Mouse (Mus musculus) adrenal gland, adult 8-10 months (tissue): ENCODE results near the gene Dscaml1. TPM values are rescaled to one million over a fixed set of nuclear protein-coding genes. Genes with fewer than 3 reads are reported as not detected.

Experiments used
- DNase-seq: peaks from one replicate; pipeline ENCODE4 v3.0.0; 2022
- total RNA-seq, 4 experiments: library from RNA; stranded (reverse); gene quantifications; 2 replicates each; pipeline ENCODE4 v1.2.4; 2022

The Dscaml1 gene
- total RNA-seq, 4 experiments from 2014 or later: 1.7 to 3.7 (median 2.6) TPM

GRCm38 (mm10) chr9:45787071-45787470, 360.6 kb downstream of the Dscaml1 start:
- DNase-seq: no peak

DNA sequence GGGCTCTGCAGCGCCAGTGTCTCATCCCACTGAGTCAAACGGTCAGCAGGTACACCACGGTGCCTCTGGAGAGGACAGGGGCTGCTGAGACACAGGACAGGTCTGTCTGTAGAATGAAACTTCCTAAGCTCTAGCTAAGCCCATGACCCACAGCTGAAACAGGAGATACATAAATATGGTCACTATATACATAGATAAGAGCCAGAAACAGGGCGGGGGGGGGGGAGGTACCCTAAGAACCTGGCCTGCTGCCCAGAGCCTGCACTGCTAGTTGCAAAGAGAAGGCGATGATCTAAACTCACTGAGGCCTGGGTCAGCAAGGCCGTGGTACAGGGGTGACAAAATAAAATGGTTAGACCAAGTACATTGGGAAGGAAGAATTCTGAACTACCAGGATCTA, 361.1 kb downstream of the Dscaml1 start:
- DNase-seq: no peak

GRCm38 (mm10) chr9:45788405-45788804, 362.0 kb downstream of the Dscaml1 start:
- no peak for DNase-seq

DNA sequence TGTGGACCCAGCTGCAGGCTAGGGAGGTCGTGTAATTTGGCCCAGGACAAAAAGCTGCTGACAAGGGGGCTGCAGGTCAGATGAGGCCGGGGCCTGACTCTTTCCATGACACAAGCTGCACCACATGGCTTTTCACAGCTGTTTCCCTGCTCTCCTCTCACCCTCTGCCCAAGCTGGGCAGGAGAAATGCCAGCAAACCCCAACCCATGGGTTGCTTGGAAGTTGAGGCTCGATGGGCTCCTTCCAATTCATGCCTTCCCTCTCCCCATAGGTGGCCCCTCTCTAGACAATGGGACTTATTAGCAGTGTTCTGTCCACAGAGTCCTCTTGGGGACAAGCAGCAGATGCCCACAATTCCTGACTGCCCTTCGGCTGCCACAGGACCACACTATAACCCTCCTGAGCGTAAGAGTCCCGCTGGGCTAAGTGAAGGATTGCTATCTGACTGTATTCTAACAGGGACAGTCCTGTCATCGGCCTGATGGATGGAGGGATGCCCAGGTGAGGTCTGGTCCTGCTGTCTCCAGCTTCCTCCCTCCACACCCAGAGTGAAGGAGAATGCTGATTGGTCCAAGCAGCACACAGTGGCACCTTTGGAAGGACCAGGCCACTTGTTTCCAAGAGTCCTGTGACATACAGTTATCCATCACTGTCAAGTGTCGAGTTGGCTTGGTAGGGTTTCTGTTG, 365.2 kb downstream of the Dscaml1 start:
- no peak for DNase-seq

GRCm38 (mm10) chr9:45792235-45792634, 365.8 kb downstream of the Dscaml1 start:
- DNase-seq: no peak

GRCm38 (mm10) chr9:45793697-45794096, 367.3 kb downstream of the Dscaml1 start:
- DNase-seq: no peak

GRCm38 (mm10) chr9:45795722-45796121, 369.3 kb downstream of the Dscaml1 start:
- no peak for DNase-seq

DNA sequence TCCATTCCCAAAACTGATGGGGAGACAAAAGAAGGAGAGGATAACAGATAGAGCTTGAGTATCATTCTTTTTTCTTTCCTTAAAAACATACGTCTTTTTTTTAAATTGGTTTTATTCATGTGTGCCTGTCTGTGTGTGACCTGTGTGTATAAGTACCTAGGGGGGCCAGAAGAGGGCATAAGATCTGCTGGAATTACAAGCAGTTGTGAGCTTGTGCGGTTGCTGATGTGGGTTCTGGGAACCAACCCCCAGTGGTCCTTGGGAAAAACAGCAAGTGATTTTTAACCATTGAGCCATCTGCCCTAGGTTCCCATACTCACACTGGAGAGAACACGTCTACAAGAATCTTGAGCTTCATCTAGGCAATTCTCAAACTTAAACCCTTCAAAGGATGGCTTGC, 370.8 kb downstream of the Dscaml1 start:
- DNase-seq: no peak

DNA sequence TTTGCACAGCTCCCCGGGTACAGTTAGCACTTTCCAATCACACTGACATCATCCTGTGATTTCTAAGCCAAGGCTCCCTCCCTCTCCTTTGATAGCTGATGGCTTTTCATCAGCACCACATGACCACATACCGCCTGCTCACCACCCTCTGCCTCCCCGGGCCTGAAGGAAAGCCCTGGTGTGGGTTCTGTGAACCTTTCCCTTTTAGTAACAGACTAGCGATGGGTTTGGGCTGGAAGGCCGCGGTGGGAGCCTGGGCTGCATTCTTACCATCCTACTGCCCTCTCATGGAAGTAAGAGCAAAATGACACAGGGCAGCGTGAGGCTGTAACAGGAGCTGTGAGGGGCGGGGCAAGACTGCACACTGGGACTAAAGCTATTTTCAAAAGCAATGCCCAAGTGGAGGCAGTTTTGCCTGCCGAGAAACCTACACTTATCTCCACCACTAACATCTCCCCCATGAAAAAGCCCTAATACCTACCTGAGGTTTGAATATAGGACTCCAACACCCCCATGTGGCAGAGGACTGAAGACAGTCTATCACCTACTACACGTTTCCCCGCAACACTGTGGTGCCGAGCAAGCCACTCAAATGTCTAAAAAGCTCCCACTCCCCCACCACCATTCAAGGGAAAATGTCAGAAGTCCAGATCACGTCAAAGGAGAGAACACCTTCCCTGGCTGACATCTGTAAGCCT, 372.2 kb downstream of the Dscaml1 start:
- DNase-seq: no peak

DNA sequence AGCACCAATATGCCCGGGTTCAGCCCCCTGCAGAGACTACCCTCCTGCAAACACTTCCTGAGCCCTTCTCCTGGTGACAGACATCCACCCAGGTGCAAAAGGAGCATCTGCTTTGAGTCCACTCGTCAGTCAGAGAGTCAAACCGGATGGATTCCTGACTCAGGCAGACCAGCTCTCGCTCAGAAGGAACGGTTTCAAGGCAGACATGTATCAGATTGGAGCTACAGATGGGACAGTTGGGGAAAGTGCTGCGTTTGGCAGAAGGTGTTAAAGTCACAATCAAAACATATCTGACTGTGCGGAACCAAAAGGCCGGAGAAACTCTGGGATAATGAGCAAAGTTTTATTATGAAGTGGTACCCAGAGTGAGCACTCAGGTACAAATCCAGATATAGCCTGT, 373.0 kb downstream of the Dscaml1 start:
- DNase-seq: no peak

Other genes with a start within 250 kb of the Dscaml1 start
- gene BC049352, start 244.6 kb upstream of the Dscaml1 start, total RNA-seq: under 1 TPM in 3 of 4 experiments, not detected in 1; 0.65 to 0.68 (median 0.67) TPM
- not detected for gene Tmprss4, start 222.5 kb upstream of the Dscaml1 start, total RNA-seq
- 1 to 10 TPM; 4.3 to 5.5 (median 5.3) TPM for gene Il10ra, start 157.5 kb upstream of the Dscaml1 start, total RNA-seq
- gene Tmprss13, start 107.5 kb upstream of the Dscaml1 start, total RNA-seq: under 1 TPM; 0.18 to 0.87 (median 0.52) TPM
- gene Fxyd6, start 56.4 kb upstream of the Dscaml1 start, total RNA-seq: 100 to 1,000 TPM; 307 to 396 (median 352) TPM
- gene Fxyd2, start 27.0 kb upstream of the Dscaml1 start, total RNA-seq: 10 to 100 TPM in 1 of 4 experiments, 1 to 10 TPM in 3; 4.9 to 10.4 (median 7.3) TPM